Mouse (Mus musculus) bone marrow macrophage, adult 2 months (primary cell): Measurements from ENCODE around the gene Setx.

Experiments
- CTCF ChIP-seq: IDR thresholded peaks from 2 replicates; pipeline ENCODE4 v1.5.1; 2012; ENCODE audit warnings: low read depth, mild to moderate bottlenecking, low read length, moderate library complexity
- POLR2A ChIP-seq: IDR thresholded peaks from 2 replicates; pipeline ENCODE4 v1.6.1; 2012; ENCODE audit warnings: mild to moderate bottlenecking, low read depth, low read length, borderline replicate concordance

DNA sequence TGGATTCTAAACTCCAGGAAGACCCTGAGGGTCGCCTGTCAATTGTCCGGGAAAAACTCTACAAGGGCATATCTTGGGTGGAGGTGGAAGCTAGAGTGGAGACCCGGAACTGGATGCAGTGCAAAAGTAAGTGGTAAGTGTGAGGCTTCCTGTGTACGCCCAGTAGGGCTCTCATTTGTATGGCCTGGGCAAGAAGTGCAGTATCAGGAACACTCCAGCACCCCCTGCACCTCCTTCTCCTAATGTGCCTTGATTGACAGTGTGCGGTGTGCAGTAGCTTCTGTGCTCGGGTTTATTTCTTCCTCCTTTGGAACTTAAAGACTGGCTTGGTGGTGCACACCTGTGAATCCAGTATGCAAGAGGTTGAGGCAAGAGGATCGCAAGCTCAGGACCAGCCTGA is 49.3 kb upstream of the Setx start:
- TF ChIP-seq CTCF (no peak), POLR2A (no peak)
